Mouse (Mus musculus): ENCODE results near the gene Rps12-ps3. TPM values are rescaled to one million over a fixed set of nuclear protein-coding genes. Genes with fewer than 3 reads are reported as not detected.

Rps12-ps3 gene
- polyA plus RNA-seq, 1 experiment from 2014 or later: 3.0 TPM

DNA sequence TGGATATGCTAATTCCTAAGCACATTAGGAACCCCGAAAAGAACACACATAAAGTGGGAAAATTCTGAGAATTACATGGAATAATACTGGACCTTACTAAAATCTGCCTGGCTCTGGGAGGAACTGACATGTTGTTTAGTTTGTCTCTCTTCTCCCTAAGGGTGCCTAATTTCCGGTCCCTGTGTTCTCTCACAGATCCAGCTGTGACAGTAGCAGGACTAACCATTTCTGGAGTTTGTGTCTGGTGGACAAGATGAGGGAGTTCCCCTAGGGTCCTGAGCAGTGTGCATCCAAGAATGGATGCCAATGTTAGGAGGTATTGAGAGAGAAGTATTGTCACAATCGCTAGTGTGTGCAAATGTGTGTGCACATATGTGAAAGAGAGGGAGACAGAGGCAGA lies 34.3 kb downstream of the Rps12-ps3 start:
- no peak for ATAC-seq (ENCODE audit: low FRiP score)
- H3K9ac ChIP-seq: no peak overlapping the region
- H3K36me3 ChIP-seq (replicated peaks): no peaks in the 10 kb centered on the region
- no peak overlapping the region for H3K4me2 ChIP-seq
- peaks cover 4% of the 10 kb centered on the region for H3K4me1 ChIP-seq
- H3K27ac ChIP-seq: no peak overlapping the region
- WGBS: 89% methylated on average over 3 of the region's 3 CpGs
- H3K27me3 ChIP-seq: peaks cover 4% of the 10 kb centered on the region; the same call in 1 of the 2 replicates
- no peaks in the 10 kb centered on the region for H3K9me3 ChIP-seq
- no peak overlapping the region for H3K4me3 ChIP-seq (replicated peaks)

GRCm38 (mm10) chr19:59356843-59357595 lies 34.9 kb downstream of the Rps12-ps3 start:
- ATAC-seq (ENCODE audit: low FRiP score): no peak
- Histone ChIP-seq H3K4me3 (replicated peaks) (no peak overlapping the region), H3K4me2 (no peak overlapping the region), H3K27me3 (peaks cover 4% of the 10 kb centered on the region; the same call in 1 of the 2 replicates), H3K9me3 (no peaks in the 10 kb centered on the region), H3K4me1 (peaks cover 4% of the 10 kb centered on the region), H3K9ac (no peak overlapping the region), H3K27ac (no peak overlapping the region), H3K36me3 (replicated peaks) (no peaks in the 10 kb centered on the region)
- WGBS: 85% methylated on average over 14 of the region's 14 CpGs

DNA sequence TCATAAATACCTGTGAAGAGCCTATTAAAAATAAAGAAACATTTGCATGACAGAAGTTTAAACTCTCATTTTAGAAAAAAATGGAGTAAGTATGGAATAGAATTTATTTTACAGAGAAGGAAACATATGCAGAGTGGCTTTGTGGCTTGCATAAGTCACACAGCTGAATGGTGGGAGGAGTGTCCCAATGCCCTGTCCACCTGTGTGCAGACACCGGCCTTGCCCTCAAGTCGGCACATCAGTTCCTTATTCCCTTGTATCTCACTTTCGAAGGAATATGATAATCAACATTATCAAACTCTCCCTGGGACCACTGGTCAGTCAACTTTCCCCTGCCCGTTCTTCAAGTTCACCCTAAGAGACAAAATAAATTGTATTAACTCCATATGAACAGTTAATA lies 35.8 kb downstream of the Rps12-ps3 start:
- Histone ChIP-seq H3K27ac (no peak overlapping the region), H3K4me1 (peaks cover 4% of the 10 kb centered on the region), H3K4me3 (replicated peaks) (no peak overlapping the region), H3K9ac (no peak overlapping the region), H3K9me3 (no peaks in the 10 kb centered on the region), H3K27me3 (peaks cover 4% of the 10 kb centered on the region; the same call in 1 of the 2 replicates), H3K4me2 (no peak overlapping the region), H3K36me3 (replicated peaks) (no peaks in the 10 kb centered on the region)
- no peak for ATAC-seq (ENCODE audit: low FRiP score)
- WGBS: 87% methylated on average over 4 of the region's 4 CpGs

- peaks cover 4% of the 10 kb centered on the region for H3K4me1 ChIP-seq
Observed at GRCm38 (mm10) chr19:59359202-59359601, 37.1 kb downstream of the Rps12-ps3 start.

DNA sequence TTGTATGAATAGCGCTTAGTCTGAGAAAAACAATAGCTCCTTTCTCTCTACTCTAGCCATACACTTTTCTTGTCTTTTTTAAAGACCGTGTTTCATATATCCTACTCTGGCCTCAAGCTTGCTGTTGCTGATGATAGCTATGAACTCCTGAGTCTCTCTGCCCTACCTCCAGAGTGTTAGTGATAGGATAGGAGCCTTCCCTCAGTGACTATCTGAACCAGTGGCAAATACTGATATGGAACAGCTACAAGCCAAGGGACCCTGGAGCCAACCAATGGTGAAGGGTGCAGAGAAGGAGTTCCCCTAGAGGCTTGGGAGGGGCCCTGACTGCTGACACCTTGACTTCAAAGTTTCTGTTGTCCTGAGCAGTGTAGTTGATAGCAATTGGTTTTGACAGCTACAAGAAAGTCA lies 38.4 kb downstream of the Rps12-ps3 start:
- WGBS: 26% methylated on average over 2 of the region's 2 CpGs
- H3K36me3 ChIP-seq (replicated peaks): no peaks in the 10 kb centered on the region
- no peak overlapping the region for H3K4me2 ChIP-seq
- no peak overlapping the region for H3K27ac ChIP-seq
- no peak overlapping the region for H3K9ac ChIP-seq
- H3K4me3 ChIP-seq (replicated peaks): no peak overlapping the region
- ATAC-seq (ENCODE audit: low FRiP score): no peak
- peaks cover 7% of the 10 kb centered on the region for H3K27me3 ChIP-seq
- H3K9me3 ChIP-seq: no peaks in the 10 kb centered on the region
- peaks cover 4% of the 10 kb centered on the region for H3K4me1 ChIP-seq

More at GRCm38 (mm10) chr19:59359202-59359601, 37.1 kb downstream of the Rps12-ps3 start:
- Histone ChIP-seq H3K9me3 (no peaks in the 10 kb centered on the region), H3K36me3 (replicated peaks) (no peaks in the 10 kb centered on the region), H3K4me3 (replicated peaks) (no peak overlapping the region), H3K27me3 (peaks cover 7% of the 10 kb centered on the region), H3K9ac (no peak overlapping the region), H3K27ac (no peak overlapping the region), H3K4me2 (no peak overlapping the region)
- 79% methylated on average over 4 of the region's 4 CpGs for WGBS
- no peak for ATAC-seq (ENCODE audit: low FRiP score)

DNA sequence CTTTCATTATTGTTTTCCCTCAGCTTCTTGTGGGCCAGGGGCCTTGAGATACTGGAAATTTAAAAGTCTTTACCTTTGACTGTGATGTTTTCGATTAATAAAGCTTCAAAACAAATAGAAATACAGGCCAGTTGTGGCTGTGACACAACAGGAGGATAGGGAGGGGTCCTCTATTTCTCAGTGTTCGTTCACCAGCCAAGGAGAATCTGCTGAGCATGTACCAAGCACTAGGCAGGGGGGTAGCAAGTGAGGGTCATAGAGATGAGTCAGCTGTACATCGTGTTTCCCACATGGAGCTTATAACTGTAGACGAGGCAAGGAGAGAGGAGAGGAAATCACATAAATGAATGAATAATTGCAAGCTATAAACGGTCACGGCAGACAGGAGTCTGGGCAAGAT lies 40.6 kb downstream of the Rps12-ps3 start:
- Histone ChIP-seq H3K36me3 (replicated peaks) (no peaks in the 10 kb centered on the region), H3K4me3 (replicated peaks) (no peak overlapping the region), H3K9me3 (no peaks in the 10 kb centered on the region), H3K27me3 (peaks cover 3% of the 10 kb centered on the region; the same call in 1 of the 2 replicates), H3K9ac (no peak overlapping the region), H3K4me2 (no peak overlapping the region), H3K4me1 (peaks cover 5% of the 10 kb centered on the region), H3K27ac (no peak overlapping the region)
- 84% methylated on average over 6 of the region's 6 CpGs for WGBS
- no peak for ATAC-seq (ENCODE audit: low FRiP score)

- no peak overlapping the region for H3K4me2 ChIP-seq
- peaks cover 7% of the 10 kb centered on the region for H3K4me1 ChIP-seq
- no peak overlapping the region for H3K9ac ChIP-seq
- H3K4me3 ChIP-seq (replicated peaks): no peak overlapping the region
- ATAC-seq (ENCODE audit: low FRiP score): no peak
- WGBS: 93% methylated on average over 3 of the region's 3 CpGs
- no peaks in the 10 kb centered on the region for H3K36me3 ChIP-seq (replicated peaks)
- H3K9me3 ChIP-seq: no peaks in the 10 kb centered on the region
- no peak overlapping the region for H3K27ac ChIP-seq
- peaks cover 3% of the 10 kb centered on the region; the same call in 1 of the 2 replicates for H3K27me3 ChIP-seq
Observed at GRCm38 (mm10) chr19:59363666-59364065, 41.6 kb downstream of the Rps12-ps3 start.

DNA sequence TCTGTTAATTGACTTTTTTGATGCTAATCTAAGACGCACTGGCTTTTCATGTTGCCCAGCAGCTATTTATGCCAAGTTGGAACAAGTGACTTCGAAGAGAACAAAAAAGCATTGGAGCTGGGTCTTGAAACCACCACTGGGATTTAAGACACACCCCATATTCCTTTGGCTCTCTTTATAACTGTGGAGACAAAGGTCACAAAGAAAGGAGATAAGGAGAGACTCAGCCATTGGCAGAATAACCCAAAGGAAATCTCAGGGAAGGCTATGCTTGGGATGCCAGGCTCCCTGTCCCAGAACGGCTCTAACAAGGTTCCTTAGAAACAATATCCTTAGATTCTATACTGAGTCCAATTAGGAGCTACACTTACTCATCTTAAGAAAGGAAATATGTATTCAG lies 44.6 kb downstream of the Rps12-ps3 start:
- ATAC-seq (ENCODE audit: low FRiP score): no peak
- H3K27ac ChIP-seq: no peak overlapping the region
- 58% methylated on average over 3 of the region's 3 CpGs for WGBS

DNA sequence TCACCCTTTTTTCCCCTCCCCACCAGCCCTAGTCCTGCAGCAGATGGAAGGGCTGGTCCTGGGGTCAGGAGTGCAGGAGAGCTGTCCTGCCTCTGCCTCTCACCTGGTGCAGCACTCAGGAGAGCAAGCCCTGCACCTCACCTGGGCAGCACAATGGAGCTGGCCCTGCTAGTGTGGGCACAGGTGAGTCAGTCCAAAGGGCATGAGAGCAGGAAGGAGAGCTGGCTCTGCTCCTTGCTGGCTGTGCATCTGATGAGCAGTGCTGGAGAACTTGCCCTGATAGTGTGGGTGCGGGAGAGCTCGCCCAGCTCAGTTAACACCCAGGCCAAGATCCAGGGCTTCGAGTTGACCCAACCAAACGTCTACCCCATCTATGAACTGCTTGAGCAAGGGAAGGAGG lies 45.8 kb downstream of the Rps12-ps3 start:
- H3K4me2 ChIP-seq: no peak overlapping the region
- H3K9me3 ChIP-seq: no peaks in the 10 kb centered on the region
- no peaks in the 10 kb centered on the region for H3K36me3 ChIP-seq (replicated peaks)
- no peak for ATAC-seq (ENCODE audit: low FRiP score)
- 91% methylated on average over 4 of the region's 4 CpGs for WGBS
- H3K4me1 ChIP-seq: 0 out of 2 replicates have a peak, but pooled peaks cover 3% of the 10 kb centered on the region
- H3K27me3 ChIP-seq: peaks cover 3% of the 10 kb centered on the region; the same call in 1 of the 2 replicates
- no peak overlapping the region for H3K4me3 ChIP-seq (replicated peaks)
- no peak overlapping the region for H3K27ac ChIP-seq
- no peak overlapping the region for H3K9ac ChIP-seq

More for the DNA sequence above, 44.6 kb downstream of the Rps12-ps3 start:
- Histone ChIP-seq H3K9ac (no peak overlapping the region), H3K36me3 (replicated peaks) (no peaks in the 10 kb centered on the region), H3K4me1 (0 out of 2 replicates have a peak, but pooled peaks cover 3% of the 10 kb centered on the region), H3K27me3 (peaks cover 3% of the 10 kb centered on the region; the same call in 1 of the 2 replicates), H3K4me3 (replicated peaks) (no peak overlapping the region), H3K9me3 (no peaks in the 10 kb centered on the region), H3K4me2 (no peak overlapping the region)

GRCm38 (mm10) chr19:59371016-59371415 lies 48.9 kb downstream of the Rps12-ps3 start:
- no peak overlapping the region for H3K4me3 ChIP-seq (replicated peaks)
- H3K4me1 ChIP-seq: 0 out of 2 replicates have a peak, but pooled peaks cover 3% of the 10 kb centered on the region
- H3K9ac ChIP-seq: no peak overlapping the region
- H3K4me2 ChIP-seq: no peak overlapping the region
- no peak for ATAC-seq (ENCODE audit: low FRiP score)
- H3K36me3 ChIP-seq (replicated peaks): no peaks in the 10 kb centered on the region
- 78% methylated on average over 4 of the region's 4 CpGs for WGBS
- no peak overlapping the region for H3K27ac ChIP-seq
- no peaks in the 10 kb centered on the region for H3K27me3 ChIP-seq
- no peaks in the 10 kb centered on the region for H3K9me3 ChIP-seq

Other genes with a start within 250 kb of the Rps12-ps3 start
- 11.2 and 14.2 TPM in 2 replicates for gene Shtn1, start 246.2 kb upstream of the Rps12-ps3 start, polyA plus RNA-seq (2016; fragmentation: Nextera tagmentation; extraction: Ambion mirVana)
- gene Vax1, start 152.2 kb upstream of the Rps12-ps3 start, polyA plus RNA-seq (2016; fragmentation: Nextera tagmentation; extraction: Ambion mirVana): 4.2 and 6.8 TPM in 2 replicates
- gene Kcnk18, start 103.1 kb upstream of the Rps12-ps3 start, polyA plus RNA-seq (2016; fragmentation: Nextera tagmentation; extraction: Ambion mirVana): not detected in 2 replicates
- gene Slc18a2, start 61.4 kb upstream of the Rps12-ps3 start, polyA plus RNA-seq (2016; fragmentation: Nextera tagmentation; extraction: Ambion mirVana): 22.1 and 27.7 TPM in 2 replicates
- gene Pdzd8, start 23.5 kb downstream of the Rps12-ps3 start, polyA plus RNA-seq (2016; fragmentation: Nextera tagmentation; extraction: Ambion mirVana): 15.0 and 15.9 TPM in 2 replicates
- 59.0 and 69.4 TPM in 2 replicates for gene Emx2, start 136.1 kb downstream of the Rps12-ps3 start, polyA plus RNA-seq (2016; fragmentation: Nextera tagmentation; extraction: Ambion mirVana)

All from forebrain, embryonic 12.5 days (tissue).